Mouse (Mus musculus) neural tube, embryonic 14.5 days (tissue): ENCODE data around the gene Csnk1e. TPM values are rescaled to one million over a fixed set of nuclear protein-coding genes. Genes with fewer than 3 reads are reported as not detected.
"Not testable (repeated sequence)": the region's sequence is repeated elsewhere in the genome, so short reads cannot be mapped to it uniquely, and the experiment has no call there.

Source experiments
- ATAC-seq: fragments of 200-750 bp; cut with Nextera tagmentation; 2 replicates; pipeline ENCODE4 v1.8.0; 2017; ENCODE audit warnings: low read depth, mild to moderate bottlenecking, moderate TSS enrichment, moderate library complexity
- H3K27ac ChIP-seq: fragments of 300-500 bp; sonication (generic); 2 replicates; pipeline ENCODE4 v1.5.1; 2014; ENCODE audit warnings: low read depth, mild to moderate bottlenecking, control low read depth, low read length, moderate library complexity, mixed read lengths
- H3K27me3 ChIP-seq: fragments of 300-500 bp; sonication (generic); 2 replicates; pipeline ENCODE4 v1.6.1; 2014; ENCODE audit warnings: low read length; ENCODE audit not compliant: control insufficient read depth, insufficient read depth
- H3K36me3 ChIP-seq: fragments of 300-500 bp; sonication (generic); 2 replicates; pipeline ENCODE4 v1.6.1; 2014; ENCODE audit warnings: low read length, mixed read lengths; ENCODE audit not compliant: control insufficient read depth, insufficient read depth
- H3K4me1 ChIP-seq: fragments of 300-500 bp; sonication (generic); 2 replicates; pipeline ENCODE4 v1.6.1; 2014; ENCODE audit warnings: low read length; ENCODE audit not compliant: control insufficient read depth, insufficient read depth
- H3K4me2 ChIP-seq: fragments of 300-500 bp; sonication (generic); 2 replicates; pipeline ENCODE4 v1.6.1; 2014; ENCODE audit warnings: mild to moderate bottlenecking, low read depth, low read length, control low read depth
- H3K4me3 ChIP-seq: fragments of 300-500 bp; sonication (generic); 2 replicates; pipeline ENCODE4 v1.5.1; 2014; ENCODE audit warnings: low read depth, low read length, control low read depth, mixed read lengths
- H3K9ac ChIP-seq: fragments of 300-500 bp; sonication (generic); replicated peaks from 2 replicates; pipeline ENCODE4 v1.6.1; 2014; ENCODE audit warnings: low read depth, mild to moderate bottlenecking, control low read depth, low read length, mixed read lengths
- H3K9me3 ChIP-seq: fragments of 300-500 bp; sonication (generic); 2 replicates; pipeline ENCODE4 v1.6.1; 2016; ENCODE audit warnings: low read length; ENCODE audit not compliant: control insufficient read depth
- WGBS: fragments of 180-500 bp; shearing (Covaris S2); extraction: QIAGEN DNeasy Blood & Tissue Kit; methylation state at CpG from one replicate; pipeline ENCODE4 v1.1.7; 2014; 5-methylcytosine and 5-hydroxymethylcytosine counted together
- polyA plus RNA-seq: library from polyadenylated mRNA; unstranded; fragments of >200 nt; fragmentation: Nextera tagmentation; extraction: Ambion mirVana; gene quantifications from 2 replicates; pipeline ENCODE4 v1.2.1, GENCODE M21; 2014

Csnk1e gene
- polyA plus RNA-seq, 1 experiment from 2014 or later, result 202 TPM

- Histone ChIP-seq H3K4me1 (no peaks in the 10 kb centered on the region), H3K27me3 (no peaks in the 10 kb centered on the region), H3K4me2 (no peak overlapping the region), H3K9me3 (no peaks in the 10 kb centered on the region), H3K27ac (no peak overlapping the region), H3K36me3 (no peaks in the 10 kb centered on the region), H3K9ac (no peak overlapping the region), H3K4me3 (no peak overlapping the region)
- no peak for ATAC-seq
- 60% methylated on average over 12 of the region's 12 CpGs for WGBS
Observed at GRCm38 (mm10) chr15:79473638-79474355, 18.4 kb upstream of the Csnk1e start.

GRCm38 (mm10) chr15:79473042-79473441, 17.7 kb upstream of the Csnk1e start:
- H3K9me3 ChIP-seq, result no peaks in the 10 kb centered on the region
- no peaks in the 10 kb centered on the region for H3K36me3 ChIP-seq
- no peak overlapping the region for H3K27ac ChIP-seq
- no peak for ATAC-seq
- 92% methylated on average over 5 of the region's 5 CpGs for WGBS
- no peak overlapping the region for H3K4me2 ChIP-seq
- no peak overlapping the region for H3K9ac ChIP-seq
- H3K27me3 ChIP-seq, result no peaks in the 10 kb centered on the region
- no peak overlapping the region for H3K4me3 ChIP-seq
- no peaks in the 10 kb centered on the region for H3K4me1 ChIP-seq

GRCm38 (mm10) chr15:79471095-79471494, 15.7 kb upstream of the Csnk1e start:
- Histone ChIP-seq H3K4me2 (peak overlapping the region; percentile 4; the same call in 1 of the 2 replicates), H3K4me3 (no peak overlapping the region), H3K9ac (no peak overlapping the region), H3K36me3 (no peaks in the 10 kb centered on the region), H3K4me1 (no peaks in the 10 kb centered on the region), H3K9me3 (no peaks in the 10 kb centered on the region), H3K27me3 (no peaks in the 10 kb centered on the region), H3K27ac (no peak overlapping the region)
- 58% methylated on average over 10 of the region's 10 CpGs for WGBS
- ATAC-seq, result no peak

- Histone ChIP-seq H3K36me3 (no peaks in the 10 kb centered on the region), H3K27me3 (no peaks in the 10 kb centered on the region), H3K4me1 (no peaks in the 10 kb centered on the region), H3K27ac (no peak overlapping the region), H3K4me2 (peak overlapping the region; percentile 4; the same call in 1 of the 2 replicates), H3K9me3 (no peaks in the 10 kb centered on the region), H3K4me3 (peak overlapping the region; percentile 7; the same call in 1 of the 2 replicates), H3K9ac (no peak overlapping the region)
- no peak for ATAC-seq
- 25% methylated on average over 17 of the region's 17 CpGs for WGBS
Observed at GRCm38 (mm10) chr15:79470583-79470982, 15.2 kb upstream of the Csnk1e start.

GRCm38 (mm10) chr15:79469577-79469976, 14.2 kb upstream of the Csnk1e start:
- ATAC-seq, result no peak
- Histone ChIP-seq H3K36me3 (no peaks in the 10 kb centered on the region), H3K4me1 (no peaks in the 10 kb centered on the region), H3K4me2 (no peak overlapping the region), H3K27me3 (no peaks in the 10 kb centered on the region), H3K9me3 (no peaks in the 10 kb centered on the region), H3K9ac (no peak overlapping the region), H3K4me3 (no peak overlapping the region), H3K27ac (no peak overlapping the region)
- 69% methylated on average over 5 of the region's 5 CpGs for WGBS

GRCm38 (mm10) chr15:79466601-79467286, 11.4 kb upstream of the Csnk1e start:
- no peak overlapping the region for H3K9ac ChIP-seq
- WGBS, result 6% methylated on average over 18 of the region's 18 CpGs
- no peak overlapping the region for H3K4me2 ChIP-seq
- ATAC-seq, result peak; percentile 80; the same call in 1 of the 2 replicates
- no peaks in the 10 kb centered on the region for H3K9me3 ChIP-seq
- no peak overlapping the region for H3K27ac ChIP-seq
- no peaks in the 10 kb centered on the region for H3K27me3 ChIP-seq
- H3K4me3 ChIP-seq, result no peak overlapping the region
- H3K4me1 ChIP-seq, result no peaks in the 10 kb centered on the region
- no peaks in the 10 kb centered on the region for H3K36me3 ChIP-seq

GRCm38 (mm10) chr15:79456546-79456945, 1.2 kb upstream of the Csnk1e start:
- no peak overlapping the region for H3K9ac ChIP-seq
- no peak for ATAC-seq
- 76% methylated on average over 6 of the region's 6 CpGs for WGBS

GRCm38 (mm10) chr15:79456104-79456503, 738 bp upstream of the Csnk1e start:
- not testable (repeated sequence) for H3K27ac ChIP-seq, H3K36me3 ChIP-seq, H3K9me3 ChIP-seq, H3K9ac ChIP-seq, ATAC-seq, H3K27me3 ChIP-seq, H3K4me2 ChIP-seq, H3K4me3 ChIP-seq, H3K4me1 ChIP-seq
- WGBS, result 55% methylated on average over 6 of the region's 6 CpGs

More at GRCm38 (mm10) chr15:79456546-79456945, 1.2 kb upstream of the Csnk1e start:
- H3K9me3 ChIP-seq, result no peaks in the 10 kb centered on the region
- no peak overlapping the region for H3K4me3 ChIP-seq
- no peak overlapping the region for H3K27ac ChIP-seq
- no peaks in the 10 kb centered on the region for H3K27me3 ChIP-seq
- no peak overlapping the region for H3K4me2 ChIP-seq
- no peaks in the 10 kb centered on the region for H3K36me3 ChIP-seq
- 0 out of 2 replicates have a peak, but pooled peaks cover 2% of the 10 kb centered on the region for H3K4me1 ChIP-seq

GRCm38 (mm10) chr15:79453831-79454230, 1.5 kb downstream of the Csnk1e start:
- Histone ChIP-seq H3K36me3 (no peaks in the 10 kb centered on the region), H3K27ac (no peak overlapping the region), H3K9me3 (no peaks in the 10 kb centered on the region), H3K4me3 (no peak overlapping the region), H3K4me1 (0 out of 2 replicates have a peak, but pooled peaks cover 2% of the 10 kb centered on the region), H3K27me3 (no peaks in the 10 kb centered on the region), H3K9ac (no peak overlapping the region), H3K4me2 (no peak overlapping the region)
- no peak for ATAC-seq
- WGBS, result 90% methylated on average over 4 of the region's 4 CpGs
